Mouse (Mus musculus) limb, embryonic 14.5 days (tissue): Measurements from ENCODE around the gene Nmnat2. TPM values are rescaled to one million over a fixed set of nuclear protein-coding genes. Genes with fewer than 3 reads are reported as not detected.

Source experiments
- ATAC-seq: fragments of 200-750 bp; cut with Nextera tagmentation; 2 replicates; pipeline ENCODE4 v1.8.0; 2017; ENCODE audit warnings: low read depth, moderate number of reproducible peaks, moderate TSS enrichment; ENCODE audit not compliant: low FRiP score
- DNase-seq: peaks from one replicate; pipeline ENCODE4 v3.0.0-alpha.2; 2015; ENCODE audit warnings: low spot score
- H3K27ac ChIP-seq: fragments of 300-500 bp; sonication (generic); replicated peaks from 2 replicates; pipeline ENCODE4 v1.5.1; 2014; ENCODE audit warnings: low read depth, mild to moderate bottlenecking, low read length, moderate library complexity, mixed read lengths
- H3K27me3 ChIP-seq: fragments of 300-500 bp; sonication (generic); 2 replicates; pipeline ENCODE4 v1.6.1; 2014; ENCODE audit warnings: low read length, mixed read lengths; ENCODE audit not compliant: control insufficient read depth, insufficient read depth
- H3K36me3 ChIP-seq: fragments of 300-500 bp; sonication (generic); 2 replicates; pipeline ENCODE4 v1.6.1; 2014; ENCODE audit warnings: mild to moderate bottlenecking, low read length, moderate library complexity, mixed read lengths; ENCODE audit not compliant: control insufficient read depth, insufficient read depth
- H3K4me1 ChIP-seq: fragments of 300-500 bp; sonication (generic); 2 replicates; pipeline ENCODE4 v1.6.1; 2014; ENCODE audit warnings: antibody characterized with exemption, low read length, mixed read lengths; ENCODE audit not compliant: control insufficient read depth, insufficient read depth
- H3K4me2 ChIP-seq: fragments of 300-500 bp; sonication (generic); replicated peaks from 2 replicates; pipeline ENCODE4 v1.6.1; 2014; ENCODE audit warnings: low read depth, mild to moderate bottlenecking, low read length, moderate library complexity; ENCODE audit not compliant: severe bottlenecking
- H3K4me3 ChIP-seq: fragments of 300-500 bp; sonication (generic); replicated peaks from 2 replicates; pipeline ENCODE4 v1.5.1; 2014; ENCODE audit warnings: low read length
- H3K9ac ChIP-seq: fragments of 300-500 bp; sonication (generic); 2 replicates; pipeline ENCODE4 v1.6.1; 2014; ENCODE audit warnings: mild to moderate bottlenecking, low read depth, low read length, moderate library complexity; ENCODE audit not compliant: severe bottlenecking
- H3K9me3 ChIP-seq: fragments of 300-500 bp; sonication (generic); 2 replicates; pipeline ENCODE4 v1.6.1; 2016; ENCODE audit warnings: low read length; ENCODE audit not compliant: control insufficient read depth
- POLR2A ChIP-seq: fragments of 200-500 bp; IDR thresholded peaks from 2 replicates; pipeline ENCODE4 v1.8.0; 2012; ENCODE audit warnings: inconsistent platforms, mild to moderate bottlenecking, moderate library complexity, borderline replicate concordance; ENCODE audit not compliant: insufficient read depth, insufficient read length; ENCODE audit errors: extremely low read depth
- WGBS: fragments of 180-500 bp; shearing (Covaris S2); extraction: QIAGEN DNeasy Blood & Tissue Kit; methylation state at CpG from one replicate; pipeline ENCODE4 v1.1.7; 2014; 5-methylcytosine and 5-hydroxymethylcytosine counted together
- polyA plus RNA-seq, 2 experiments: library from polyadenylated mRNA; depleted of rRNA in 1 of 2; stranded (reverse) in 1 of 2; unstranded in 1 of 2; fragments of >200 nt; fragmentation: Nextera tagmentation in 1 of 2; extraction: Ambion mirVana in 1 of 2; gene quantifications; 2 replicates each; pipeline versions ENCODE4 v1.2.1 to v1.2.3; 2012 to 2014

The Nmnat2 gene
- polyA plus RNA-seq, 2 experiments: 1.6 to 2.0 TPM

DNA sequence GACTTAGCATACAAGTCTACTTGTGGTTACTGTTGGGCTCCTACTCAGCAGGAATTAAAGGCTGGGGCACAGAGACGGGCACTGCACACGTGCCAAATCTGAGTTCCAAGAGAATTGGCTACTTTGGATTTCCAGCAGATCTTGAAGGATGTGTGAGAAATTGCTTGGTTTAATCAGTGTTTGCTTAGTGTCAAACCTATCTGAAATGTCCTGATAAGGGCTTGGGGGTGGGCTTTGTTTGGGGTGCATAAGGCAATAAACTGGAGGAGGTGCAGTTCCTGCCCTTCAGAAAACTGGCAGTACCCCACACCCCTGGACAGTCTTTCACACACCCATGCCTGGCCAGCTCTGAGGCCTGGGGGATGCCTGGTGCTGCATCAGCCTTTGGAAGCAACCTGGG, 94.7 kb downstream of the Nmnat2 start:
- ATAC-seq: no peak

DNA sequence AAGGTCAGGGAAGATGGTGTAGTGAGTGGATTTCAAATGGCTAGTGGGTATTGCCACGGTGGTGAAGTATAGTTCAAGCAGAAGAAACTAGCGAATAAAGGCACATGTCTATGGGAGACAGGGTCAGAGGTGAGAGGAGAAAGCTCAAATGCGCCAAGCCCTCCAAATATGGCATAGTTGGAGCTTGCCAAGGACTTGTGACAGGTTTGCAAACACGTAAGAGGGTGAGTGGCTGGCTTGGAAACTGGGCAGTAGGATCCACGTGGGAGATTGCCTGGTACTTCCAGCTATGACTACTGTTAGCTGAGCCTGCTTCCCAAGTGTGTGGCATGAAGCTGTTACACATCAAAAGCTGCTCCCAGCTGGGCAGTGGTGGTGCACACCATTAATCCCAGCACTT, 96.7 kb downstream of the Nmnat2 start:
- Histone ChIP-seq H3K27me3 (no peaks in the 10 kb centered on the region), H3K36me3 (no peaks in the 10 kb centered on the region), H3K4me2 (no peak overlapping the region), H3K4me1 (peaks cover 19% of the 10 kb centered on the region), H3K9ac (no peak overlapping the region), H3K27ac (no peak overlapping the region), H3K4me3 (no peak overlapping the region), H3K9me3 (no peaks in the 10 kb centered on the region)
- ATAC-seq (no peak), DNase-seq (no peak)
- 85% methylated on average over 5 of the region's 5 CpGs for WGBS
- no peak for TF ChIP-seq POLR2A

More for the DNA sequence above, 94.7 kb downstream of the Nmnat2 start:
- DNase-seq: no peak
- Histone ChIP-seq H3K4me2 (no peak overlapping the region), H3K9ac (no peak overlapping the region), H3K36me3 (no peaks in the 10 kb centered on the region), H3K27ac (no peak overlapping the region), H3K27me3 (no peaks in the 10 kb centered on the region), H3K4me1 (peaks cover 13% of the 10 kb centered on the region), H3K9me3 (no peaks in the 10 kb centered on the region), H3K4me3 (no peak overlapping the region)
- WGBS: 79% methylated on average over 2 of the region's 2 CpGs
- no peak for TF ChIP-seq POLR2A

DNA sequence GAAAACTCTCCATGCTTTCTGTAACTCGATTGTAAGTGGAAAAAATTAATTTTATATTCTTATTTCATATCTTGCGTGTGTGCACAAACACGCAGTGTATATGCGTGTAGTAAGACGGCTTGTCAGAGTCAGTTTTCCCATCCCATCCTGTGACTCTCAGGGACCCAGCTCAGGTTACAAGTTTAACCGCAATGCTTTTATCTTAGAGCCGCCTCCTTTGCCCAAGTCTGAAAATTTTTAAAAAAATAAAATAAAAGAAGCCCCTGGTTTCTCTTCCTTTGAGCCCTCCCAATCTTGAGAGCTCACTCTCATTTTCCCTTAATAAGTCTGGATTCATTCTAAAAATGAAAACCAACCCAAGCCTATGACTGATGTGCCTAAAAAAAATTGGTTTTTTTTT, 98.8 kb downstream of the Nmnat2 start:
- Histone ChIP-seq H3K27ac (no peak overlapping the region), H3K36me3 (no peaks in the 10 kb centered on the region), H3K4me1 (peaks cover 16% of the 10 kb centered on the region), H3K9ac (no peak overlapping the region), H3K4me3 (no peak overlapping the region), H3K27me3 (no peaks in the 10 kb centered on the region), H3K4me2 (0 out of 2 replicates have a peak overlapping the region, but pooled peaks have one; percentile 7), H3K9me3 (no peaks in the 10 kb centered on the region)
- no peak for DNase-seq
- ATAC-seq: no peak; the same call in 1 of the 2 replicates
- TF ChIP-seq POLR2A: no peak
- 20% methylated on average over 7 of the region's 7 CpGs for WGBS

DNA sequence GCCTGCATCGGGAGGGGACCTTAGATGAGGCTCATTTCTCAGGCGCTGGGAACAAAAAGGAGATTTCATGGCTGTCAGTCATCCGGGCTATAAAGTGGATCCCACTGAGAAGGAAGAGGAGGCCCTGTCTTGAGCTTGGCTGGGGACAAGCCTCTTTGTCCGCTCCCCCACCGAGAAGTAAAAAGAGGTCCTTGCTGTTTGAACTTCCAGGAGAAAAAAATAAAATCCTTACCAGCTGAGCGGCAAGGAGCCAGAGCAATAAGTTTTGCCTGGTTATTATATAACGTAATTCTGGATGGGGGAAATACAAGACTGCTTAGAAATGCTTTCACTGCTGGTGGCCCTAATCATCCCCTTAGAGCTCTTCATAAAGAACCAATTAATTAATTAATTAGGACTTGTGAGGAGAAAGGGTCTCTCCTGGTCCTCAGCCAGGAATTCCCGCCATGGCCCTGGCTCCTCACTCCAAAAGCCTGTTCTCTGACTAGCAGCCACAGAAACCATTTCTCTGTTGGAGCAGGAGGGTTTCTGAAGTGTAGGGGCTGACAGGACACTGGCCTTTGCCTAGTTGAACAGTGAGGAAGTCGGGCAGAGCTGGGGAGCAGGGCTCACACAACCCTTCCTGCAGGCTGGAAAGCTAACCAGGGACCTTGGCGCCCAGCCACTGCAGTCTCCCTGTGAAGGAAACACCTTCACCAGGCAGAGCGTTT, 99.5 kb downstream of the Nmnat2 start:
- DNase-seq (peak; percentile 46), ATAC-seq (0 out of 2 replicates have a peak, but pooled peaks have one; percentile 34)
- Histone ChIP-seq H3K4me3 (no peak overlapping the region), H3K36me3 (no peaks in the 10 kb centered on the region), H3K4me1 (peaks cover 16% of the 10 kb centered on the region), H3K9me3 (no peaks in the 10 kb centered on the region), H3K4me2 (peak overlapping the region; percentile 21; the same call in 1 of the 2 replicates), H3K27ac (peak overlapping the region; percentile 67), H3K9ac (0 out of 2 replicates have a peak overlapping the region, but pooled peaks have one; percentile 21), H3K27me3 (no peaks in the 10 kb centered on the region)
- 14% methylated on average over 11 of the region's 11 CpGs for WGBS
- TF ChIP-seq POLR2A: no peak

DNA sequence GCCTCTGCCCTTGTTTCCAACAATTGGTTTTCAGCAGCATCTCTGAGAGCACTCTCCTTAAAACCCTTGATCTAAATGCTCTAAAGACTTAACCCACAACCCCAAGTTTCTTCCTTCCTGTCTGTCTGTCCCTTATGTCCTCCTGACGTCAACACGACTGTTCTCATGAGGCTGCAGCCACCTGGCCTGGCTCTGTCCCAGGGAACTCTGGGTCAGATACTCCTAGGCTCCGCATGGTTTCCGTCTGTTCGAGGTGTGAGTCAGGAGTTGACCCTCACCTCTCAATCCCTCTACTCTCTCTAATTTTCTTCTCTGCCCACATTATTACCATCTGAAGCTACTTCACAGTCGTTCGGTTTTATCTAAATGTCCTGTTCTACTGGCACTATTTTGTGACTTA, 103.5 kb downstream of the Nmnat2 start:
- Histone ChIP-seq H3K9ac (no peak overlapping the region), H3K27me3 (no peaks in the 10 kb centered on the region), H3K4me1 (peaks cover 21% of the 10 kb centered on the region), H3K9me3 (no peaks in the 10 kb centered on the region), H3K27ac (no peak overlapping the region), H3K4me2 (no peak overlapping the region), H3K4me3 (no peak overlapping the region), H3K36me3 (no peaks in the 10 kb centered on the region)
- WGBS: 75% methylated on average over 7 of the region's 7 CpGs
- ATAC-seq (no peak), DNase-seq (no peak)
- TF ChIP-seq POLR2A: no peak
